Mouse (Mus musculus): ENCODE data around the gene Zfp459.
"Not testable (repeated sequence)": the region's sequence is repeated elsewhere in the genome, so short reads cannot be mapped to it uniquely, and the experiment has no call there.

DNA sequence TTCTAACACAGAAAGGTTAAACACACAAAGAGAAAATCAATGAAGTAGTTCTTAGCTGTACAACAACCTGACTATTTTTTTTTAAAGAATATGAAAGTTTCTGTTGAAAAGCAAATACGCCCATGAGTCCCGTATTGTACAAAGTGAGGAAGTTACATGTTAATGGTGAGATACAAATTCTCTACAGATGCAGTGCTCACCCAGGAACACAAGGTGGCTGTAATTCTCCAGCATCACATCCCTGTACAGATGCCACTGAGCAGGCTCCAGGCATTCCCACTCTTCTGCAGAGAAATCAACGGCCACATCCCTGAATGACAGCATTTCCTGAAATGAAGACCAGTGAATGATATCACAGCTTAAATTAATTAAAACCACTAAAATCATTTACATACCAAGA lies 7.6 kb downstream of the Zfp459 start:
- not testable (repeated sequence) for TF ChIP-seq CTCF (IDR thresholded peaks at IDR 0.05; ENCODE audit: borderline replicate concordance, insufficient read depth, low read length); POLR2A (IDR thresholded peaks at IDR 0.05; ENCODE audit: low read depth, low read length)

Measured in embryonic fibroblast, embryonic 13.5 days (primary cell).